Mouse (Mus musculus) testis, adult 10 weeks (tissue): ENCODE data around the gene Olfr745. TPM values are rescaled to one million over a fixed set of nuclear protein-coding genes. Genes with fewer than 3 reads are reported as not detected.

Experiments used
- polyA plus RNA-seq: library from polyadenylated mRNA; stranded (reverse); fragments of 350-450 nt; fragmentation: Illumina TruSeq; extraction: RNeasy Lipid Tissue Mini Kit (QIAGEN cat#74804); gene quantifications from one replicate; pipeline ENCODE4 v1.2.3, GENCODE M21; 2014; ENCODE audit warnings: low read depth, low replicate concordance

The Olfr745 gene
- not detected for polyA plus RNA-seq

DNA sequence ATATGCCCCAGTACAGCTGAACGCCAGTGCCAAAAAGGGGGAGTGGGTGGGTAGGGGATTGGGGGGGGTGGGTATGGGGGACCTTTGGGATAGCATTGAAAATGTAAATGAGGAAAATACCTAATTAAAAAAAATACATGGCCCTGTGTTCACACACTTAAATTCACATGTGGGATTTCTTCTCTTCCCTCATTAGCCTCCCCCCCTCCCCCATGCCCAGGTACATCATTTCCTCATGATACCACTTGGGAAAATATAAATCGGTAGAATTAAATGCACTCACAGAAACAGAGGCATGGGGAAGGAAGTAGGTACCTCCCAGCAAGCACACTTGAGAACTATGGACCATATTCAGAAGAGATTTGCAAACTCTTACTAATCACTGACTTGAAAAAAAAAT is at the start of gene Olfr745:
Gene Olfr745 (plus strand): TSS at position 301 of the 400 bp plus-strand sequence.

DNA sequence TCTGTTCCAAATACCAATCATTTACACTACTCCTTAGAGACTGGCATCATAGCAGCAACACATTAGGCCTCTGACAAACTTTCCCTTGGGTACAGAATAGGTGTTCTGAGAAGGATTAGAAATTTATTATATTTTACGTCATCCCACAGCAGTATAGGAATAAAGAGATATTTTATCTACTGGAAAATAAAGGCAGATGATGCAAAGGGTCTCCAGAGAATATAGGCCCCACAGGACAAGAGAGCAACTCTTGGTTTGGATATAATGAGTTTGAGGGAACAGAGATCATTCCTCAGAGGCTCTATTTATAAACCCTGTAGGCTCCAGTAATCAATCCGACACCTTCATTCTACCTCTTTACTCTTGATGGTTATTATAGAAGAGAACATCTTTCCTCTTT is 24.6 kb upstream of the Olfr745 start, which contains the start of gene Olfr744:
Gene Olfr744 (plus strand): TSS at position 301 of the 400 bp plus-strand sequence.

DNA sequence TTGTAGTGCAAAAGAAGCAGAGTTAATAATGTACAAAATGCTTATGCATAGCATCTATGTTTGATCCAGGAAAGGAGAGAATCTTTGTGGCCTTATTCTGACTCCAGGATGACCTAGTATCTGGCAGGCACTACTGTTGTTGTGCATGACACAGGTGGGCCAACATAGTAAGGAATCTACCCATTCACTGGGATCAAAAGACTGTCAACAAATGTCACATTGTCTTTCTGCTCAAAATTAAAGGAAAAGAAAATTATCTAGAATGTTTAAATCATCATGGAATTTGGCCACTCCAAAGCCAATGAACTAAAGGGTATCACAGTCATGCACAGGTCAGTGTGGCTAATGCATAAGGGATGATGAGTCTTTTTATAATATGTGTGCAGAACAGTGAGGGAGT is 7.6 kb downstream of the Olfr745 start, which contains the start of gene Olfr746:
Gene Olfr746 (plus strand): TSS at position 301 of the 400 bp plus-strand sequence.

DNA sequence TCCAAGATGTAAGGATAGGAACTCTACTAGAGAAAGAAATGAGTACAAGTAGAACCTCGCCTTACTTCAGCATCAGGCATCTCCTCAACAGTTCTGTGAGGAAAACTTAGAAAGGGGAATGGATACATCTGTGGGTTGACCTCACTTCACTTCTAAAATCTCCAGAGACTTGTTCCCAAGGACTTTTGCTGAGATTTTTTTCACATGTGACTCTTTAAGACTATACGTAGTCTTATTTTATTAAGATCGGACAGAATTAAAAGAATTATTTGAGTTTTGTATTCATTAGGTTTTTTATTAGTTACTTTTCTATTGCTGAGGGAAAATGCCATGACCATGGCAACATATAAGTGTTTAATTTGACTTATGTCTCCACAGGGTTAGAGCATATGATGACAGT is 53.9 kb downstream of the Olfr745 start, which contains the start of gene Olfr747:
Gene Olfr747 (minus strand): TSS at position 101 of the 400 bp plus-strand sequence.

Other genes starting within 250 kb of the Olfr745 start
- gene Olfr738, start 231.8 kb upstream of the Olfr745 start, polyA plus RNA-seq = not detected
- gene Olfr739, start 220.8 kb upstream of the Olfr745 start, polyA plus RNA-seq = not detected
- gene Olfr740, start 193.8 kb upstream of the Olfr745 start, polyA plus RNA-seq = not detected
- not detected for gene Olfr741, start 166.7 kb upstream of the Olfr745 start, polyA plus RNA-seq
- gene Olfr742, start 135.8 kb upstream of the Olfr745 start, polyA plus RNA-seq = 0.08 TPM
- gene Olfr743, start 117.5 kb upstream of the Olfr745 start, polyA plus RNA-seq = 0.15 TPM
- not detected for gene Olfr744, start 24.5 kb upstream of the Olfr745 start, polyA plus RNA-seq
- gene Olfr746, start 7.7 kb downstream of the Olfr745 start, polyA plus RNA-seq = not detected
- gene Olfr747, start 53.8 kb downstream of the Olfr745 start, polyA plus RNA-seq = not detected
- not detected for gene Olfr748, start 68.0 kb downstream of the Olfr745 start, polyA plus RNA-seq
- gene Olfr749, start 105.7 kb downstream of the Olfr745 start, polyA plus RNA-seq = not detected
- gene Ttc5, start 146.1 kb downstream of the Olfr745 start, polyA plus RNA-seq = 7.6 TPM
- gene Ccnb1ip1, start 168.3 kb downstream of the Olfr745 start, polyA plus RNA-seq = 20.3 TPM
- gene Parp2, start 168.5 kb downstream of the Olfr745 start, polyA plus RNA-seq = 24.1 TPM
- gene Tep1, start 231.2 kb downstream of the Olfr745 start, polyA plus RNA-seq = 2.8 TPM